Mouse (Mus musculus) frontal cortex, postnatal 36 days (tissue): ENCODE data around the gene Gm17606.
A peak's percentile ranks its signal among the peaks of the same experiment; 100 is the strongest.

Experiments
- DNase-seq, 2 experiments: peaks; one replicate each; pipeline ENCODE4 v3.0.0; 2022; ENCODE audit warnings: low spot score in 2 of 2

Gm17606 gene

GRCm38 (mm10) chr14:54624976-54625375 is 15.8 kb upstream of the Gm17606 start:
- no peak for DNase-seq

GRCm38 (mm10) chr14:54628103-54628502 is 12.6 kb upstream of the Gm17606 start:
- no peak for DNase-seq

DNA sequence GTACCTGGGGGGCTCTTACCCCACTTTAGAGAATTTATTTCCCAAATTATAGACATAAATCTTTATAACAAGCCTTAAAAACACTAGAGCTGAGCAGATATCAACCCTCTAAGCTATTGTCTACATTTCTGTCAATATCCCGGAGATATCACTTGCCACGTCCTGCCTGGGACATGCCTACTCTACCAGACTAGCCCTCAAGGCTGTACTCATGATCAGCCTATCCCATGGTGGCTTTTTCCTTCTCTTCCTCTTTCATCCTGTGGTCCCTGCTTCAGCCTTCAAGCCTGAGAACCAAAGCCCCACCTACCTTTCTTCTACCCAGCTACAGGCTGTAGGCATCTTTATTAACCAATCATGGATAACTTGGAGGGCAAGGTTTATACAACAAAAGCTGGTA is 11.0 kb upstream of the Gm17606 start:
- DNase-seq: no peak

GRCm38 (mm10) chr14:54630583-54631239 is 10.0 kb upstream of the Gm17606 start:
- no peak for DNase-seq

- DNase-seq: no peak
Measured at GRCm38 (mm10) chr14:54631240-54631599, 9.5 kb upstream of the Gm17606 start.

DNA sequence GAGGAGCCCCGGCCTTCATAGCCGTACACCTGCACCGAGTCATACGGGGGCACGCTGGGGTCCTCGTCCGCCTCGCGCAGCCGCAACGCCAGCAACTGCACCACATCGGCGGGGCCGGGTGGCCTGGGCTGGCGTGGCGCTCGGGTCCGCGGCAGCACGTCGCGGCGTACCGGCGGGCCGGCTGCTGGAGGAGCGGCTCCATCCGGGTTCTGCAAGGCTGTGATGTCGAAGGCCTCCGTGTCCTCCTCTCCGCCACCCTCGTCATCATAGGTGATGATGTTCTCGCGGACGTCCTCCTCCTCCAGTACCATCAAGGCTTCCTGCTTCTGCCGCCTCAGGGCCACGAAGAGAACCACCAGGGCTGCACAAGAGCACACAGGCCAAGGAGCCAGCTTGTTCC is 8.5 kb upstream of the Gm17606 start:
- no peak for DNase-seq

- DNase-seq: no peak
Measured at GRCm38 (mm10) chr14:54634182-54634581, 6.6 kb upstream of the Gm17606 start.

DNA sequence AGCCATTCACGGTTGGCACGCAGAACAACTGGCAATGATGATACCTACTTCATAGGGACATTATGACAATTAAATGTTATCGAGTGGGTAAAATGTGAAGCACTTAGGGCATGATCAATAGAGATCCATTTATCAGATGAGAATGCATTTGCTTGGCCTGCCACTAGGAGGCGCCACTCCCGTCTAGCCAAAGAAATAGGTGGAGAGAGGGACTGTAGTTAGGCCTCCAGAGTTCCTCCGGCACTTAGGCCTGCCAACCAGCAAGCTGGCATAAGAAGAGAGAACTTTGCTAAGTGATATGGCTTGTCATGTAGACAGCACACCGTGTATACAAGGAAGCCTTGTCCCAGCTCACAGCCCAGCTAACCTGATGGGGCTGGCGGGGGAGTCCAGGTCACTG is 3.8 kb upstream of the Gm17606 start:
- DNase-seq: no peak

- peak in 1 of 2 experiments; percentile 31 for DNase-seq
Measured at GRCm38 (mm10) chr14:54638210-54638609, 2.5 kb upstream of the Gm17606 start.

GRCm38 (mm10) chr14:54640121-54640520 is 631 bp upstream of the Gm17606 start:
- DNase-seq: no peak

- DNase-seq: peak; percentile 89 to 90
Measured at GRCm38 (mm10) chr14:54641305-54641969, 685 bp downstream of the Gm17606 start, which contains the start of gene Cdh24. TSS of gene Cdh24 (minus strand) at chr14:54641364.

DNA sequence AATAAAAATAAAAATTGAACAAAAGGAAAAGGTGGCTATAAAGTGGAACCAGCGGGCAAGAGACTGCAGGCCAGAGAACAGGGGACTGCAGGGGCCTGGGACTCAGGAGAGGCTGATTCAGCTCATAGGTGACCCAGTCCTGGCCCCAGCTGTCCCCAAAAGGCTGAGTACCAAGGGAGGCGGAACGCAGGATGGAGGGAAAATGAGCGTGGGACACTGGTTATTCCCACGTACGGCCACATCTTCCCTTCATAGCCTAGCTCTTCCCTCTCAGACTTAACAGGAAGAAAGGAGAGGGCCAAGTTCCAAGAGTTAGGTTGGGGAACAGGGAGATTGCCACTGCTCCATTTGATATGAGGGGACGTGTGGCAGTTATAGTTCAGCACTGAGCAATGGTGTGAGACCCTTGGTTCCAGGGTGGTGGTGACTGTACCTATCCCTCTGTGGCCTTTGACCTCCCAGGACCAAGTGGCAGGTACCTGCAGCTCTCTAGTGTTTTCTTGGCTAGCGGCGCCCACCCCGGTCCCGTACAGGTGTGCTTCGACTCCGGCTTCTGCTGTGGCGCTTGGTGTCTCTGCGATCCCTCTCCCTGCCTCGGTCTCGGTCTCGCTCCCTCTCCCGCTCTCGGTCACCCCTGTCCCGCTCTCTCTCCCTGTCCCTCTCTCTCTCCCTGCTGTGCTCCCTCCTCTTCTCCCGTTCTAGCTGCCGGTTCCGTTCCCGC is 1.6 kb downstream of the Gm17606 start:
- DNase-seq: no peak

DNA sequence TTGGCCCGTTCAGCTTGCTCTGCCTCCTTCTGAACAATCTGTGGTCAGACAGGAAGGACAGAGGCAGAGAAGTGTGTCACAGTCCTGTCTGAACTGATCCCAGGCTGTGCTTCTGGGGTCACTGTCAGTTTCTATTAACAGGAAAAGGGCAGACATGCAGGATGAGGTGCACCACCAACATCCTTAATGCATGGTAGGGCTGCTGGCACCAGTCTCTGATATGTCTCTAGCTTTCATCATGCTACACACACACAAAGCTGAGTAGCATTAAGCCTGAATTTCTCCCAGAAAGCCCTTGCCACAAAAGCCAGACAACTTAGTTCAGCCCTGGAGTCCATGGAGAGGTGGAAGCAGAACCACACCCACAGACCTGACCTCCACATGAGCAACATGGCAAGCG is 2.3 kb downstream of the Gm17606 start:
- no peak for DNase-seq

DNA sequence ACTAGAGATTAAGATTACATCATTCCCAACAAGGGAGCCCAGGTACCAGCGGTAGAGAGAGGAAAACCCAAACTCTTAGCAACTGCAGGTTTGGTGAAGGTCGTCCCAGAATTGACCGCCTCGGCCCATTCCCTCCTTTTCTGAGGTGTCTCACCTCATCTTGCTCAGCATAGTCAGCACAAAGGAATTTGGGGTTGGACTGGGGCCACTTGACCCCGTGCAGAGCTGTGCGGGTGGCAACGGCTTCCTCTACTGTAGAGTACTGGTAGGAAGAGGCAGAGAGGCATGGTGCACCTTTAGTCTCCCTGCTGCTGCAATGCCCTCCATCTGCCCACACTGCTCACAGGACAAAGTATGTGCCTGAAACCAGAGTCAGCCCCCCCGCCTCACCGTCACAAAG is 3.5 kb downstream of the Gm17606 start:
- no peak for DNase-seq

DNA sequence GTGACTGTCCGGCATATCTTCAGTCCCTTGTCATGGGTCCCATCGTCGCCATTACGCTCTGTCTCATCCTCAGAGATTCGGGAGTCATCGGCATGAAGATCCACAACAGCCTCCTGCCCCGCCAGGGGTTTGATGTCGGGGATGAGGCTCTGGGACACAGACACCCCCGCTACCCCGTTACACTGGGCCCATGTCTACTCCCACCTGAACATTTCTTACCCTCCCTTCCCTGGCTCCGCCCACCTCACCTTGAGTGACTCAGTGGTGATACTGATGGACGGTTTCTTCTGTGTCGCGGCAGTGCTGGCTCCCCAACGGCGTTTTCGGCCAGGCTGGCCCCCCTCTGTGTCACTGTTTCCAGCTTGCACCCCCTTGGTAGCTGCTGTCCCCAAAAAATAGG is 5.7 kb downstream of the Gm17606 start:
- no peak for DNase-seq

GRCm38 (mm10) chr14:54646898-54647636 is 6.3 kb downstream of the Gm17606 start:
- DNase-seq: no peak

- no peak for DNase-seq
Measured at GRCm38 (mm10) chr14:54647900-54648299, 7.1 kb downstream of the Gm17606 start.

DNA sequence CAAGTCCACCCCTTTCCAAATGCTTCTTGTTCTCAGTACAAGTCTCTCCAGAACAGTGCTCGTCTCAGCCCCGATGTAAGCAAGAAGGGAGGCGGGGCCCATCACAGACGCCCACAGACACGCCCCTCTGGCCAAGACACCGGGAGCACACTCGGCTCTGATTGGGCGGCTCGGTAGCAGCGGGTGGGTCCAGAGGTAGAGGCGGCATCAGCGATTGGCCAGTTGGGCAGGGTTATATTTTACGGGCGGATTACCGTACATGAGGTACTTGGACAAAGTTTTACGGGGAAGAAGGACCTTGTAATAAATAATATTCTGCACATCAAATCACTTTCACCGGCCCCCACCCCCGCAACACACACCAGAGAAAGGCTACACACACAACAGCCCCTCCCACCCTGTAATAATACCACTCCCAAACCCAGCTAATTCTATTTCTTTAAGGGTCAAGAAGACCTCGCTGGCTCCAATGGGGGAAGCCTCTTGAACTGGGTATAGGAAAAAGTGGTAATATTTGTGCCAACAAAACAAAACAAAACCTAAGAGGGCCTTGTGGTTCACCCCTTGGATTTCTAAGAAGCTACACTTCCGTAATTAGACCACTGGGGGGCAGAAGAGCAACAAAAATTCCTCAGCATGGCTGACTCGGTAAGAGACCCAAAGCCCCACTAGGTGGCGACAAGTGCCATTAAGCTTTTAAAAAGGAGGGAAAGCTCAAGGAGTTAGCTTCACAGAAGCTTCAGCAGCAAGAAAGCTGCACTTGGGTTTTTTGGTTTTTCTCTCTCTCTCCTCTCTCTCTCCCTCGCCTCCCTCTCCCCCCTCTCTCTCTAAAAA is 10.1 kb downstream of the Gm17606 start:
- peak; percentile 75 to 89 for DNase-seq

- DNase-seq: no peak
Measured at GRCm38 (mm10) chr14:54651556-54651955, 10.8 kb downstream of the Gm17606 start.

GRCm38 (mm10) chr14:54652787-54653186 is 12.0 kb downstream of the Gm17606 start:
- DNase-seq: no peak

DNA sequence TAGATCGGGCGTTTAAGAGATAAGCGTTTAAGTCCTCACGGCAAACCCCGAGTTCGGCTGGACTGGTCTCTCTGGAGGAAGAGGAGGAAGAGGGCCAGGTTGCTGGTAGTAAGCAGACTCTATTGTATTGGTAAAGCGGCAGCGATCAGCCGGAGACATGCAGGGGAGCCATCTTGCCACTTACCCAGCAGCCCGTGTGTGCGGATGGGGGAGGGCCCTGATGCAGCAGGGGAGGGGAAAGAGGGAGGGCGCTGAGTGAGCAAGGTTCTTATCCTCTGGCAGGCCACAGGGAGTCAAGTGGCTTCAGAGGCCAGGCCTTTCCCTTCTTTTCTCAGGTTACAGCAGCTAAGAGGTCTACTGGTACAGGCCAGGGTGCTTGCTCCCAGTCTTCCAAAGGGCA is 12.7 kb downstream of the Gm17606 start:
- DNase-seq: peak; percentile 82 to 83
